Mouse (Mus musculus) megakaryocyte, embryonic 14.5 days (primary cell): ENCODE measurements around the gene Mogat2.

Experiments used
- FLI1 ChIP-seq: IDR thresholded peaks from 2 replicates; pipeline ENCODE4 v1.6.1; 2012; ENCODE audit warnings: low read length, inconsistent platforms, mixed read lengths
- GATA1 ChIP-seq: IDR thresholded peaks from 3 replicates; pipeline ENCODE4 v1.6.1; 2012; ENCODE audit warnings: mixed read lengths, low read length, inconsistent platforms, borderline replicate concordance

DNA sequence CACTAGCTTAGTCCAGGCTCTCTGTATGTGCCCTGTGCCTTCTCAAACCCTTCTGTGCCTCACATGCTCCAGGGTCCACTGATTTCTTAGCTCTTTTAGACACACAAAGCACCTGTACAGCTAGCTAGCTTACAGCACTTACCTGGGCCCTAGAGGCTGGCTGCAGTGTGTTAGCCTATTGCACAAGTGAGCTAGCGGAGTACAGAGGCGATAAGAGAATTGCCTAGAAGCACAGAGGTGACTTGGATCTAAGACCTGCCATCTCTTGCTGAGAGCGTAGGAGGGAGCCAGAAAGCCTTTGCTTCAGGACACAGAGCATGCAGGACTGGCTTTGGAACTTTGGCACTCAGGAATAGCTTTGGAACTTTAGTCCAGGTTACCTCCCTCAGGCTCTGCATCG is 11.2 kb downstream of the Mogat2 start:
- TF ChIP-seq GATA1, result no peak
- TF ChIP-seq FLI1, result no peak
